Mouse (Mus musculus) liver, embryonic 14 days (tissue): ENCODE results near the gene Plcg2. TPM values are rescaled to one million over a fixed set of nuclear protein-coding genes. Genes with fewer than 3 reads are reported as not detected.

Experiments
- polyA plus RNA-seq: library from polyadenylated mRNA; depleted of rRNA; stranded (reverse); fragments of >200 nt; gene quantifications from 2 replicates; pipeline ENCODE4 v1.2.3, GENCODE M21; 2012; rRNA removed

The Plcg2 gene
- polyA plus RNA-seq, result 3.7 and 4.4 TPM in 2 replicates

GRCm38 (mm10) chr8:117498179-117498914 is at the start of gene Plcg2:
Gene Plcg2, plus strand, starts transcription at chr8:117498291.

DNA sequence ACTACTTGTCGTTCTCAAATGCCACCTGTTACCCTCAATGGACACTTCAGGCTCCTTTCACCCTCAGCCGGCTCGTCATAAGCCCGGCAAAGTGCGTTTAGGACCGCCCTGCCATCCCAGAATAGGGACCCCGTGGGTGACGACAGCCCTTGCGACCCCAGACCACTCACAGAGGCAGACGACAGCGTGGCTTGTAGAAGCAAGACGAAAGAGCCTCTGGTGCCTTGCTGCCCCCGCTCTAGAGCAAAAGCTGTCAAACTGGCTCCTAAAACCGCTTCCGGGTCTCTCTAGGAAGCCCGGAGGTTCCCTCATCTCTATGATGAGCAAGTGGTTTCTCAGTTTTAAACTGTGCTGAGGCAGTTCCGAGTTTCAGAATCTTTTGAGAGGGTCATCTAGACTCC is 175.3 kb downstream of the Plcg2 start, which contains the start of gene Sdr42e1:
Sdr42e1 (minus strand) TSS at position 260 of the 401 bp plus-strand sequence.

Other genes with a start within 250 kb of the Plcg2 start
- gene Cmip, start 241.2 kb upstream of the Plcg2 start, polyA plus RNA-seq, result 7.9 and 9.8 TPM in 2 replicates
- gene Sdr42e1, start 175.4 kb downstream of the Plcg2 start, polyA plus RNA-seq, result 1.5 and 1.8 TPM in 2 replicates
- 32.8 and 35.0 TPM in 2 replicates for gene Hsd17b2, start 203.6 kb downstream of the Plcg2 start, polyA plus RNA-seq